Mouse (Mus musculus) erythroblast, embryonic 14.5 days (primary cell): ENCODE measurements around the gene Klhl42.

ENCODE experiments used
- GATA1 ChIP-seq: IDR thresholded peaks from 2 replicates; pipeline ENCODE4 v1.6.1; 2012; ENCODE audit warnings: low read length, inconsistent platforms, mixed read lengths
- TAL1 ChIP-seq: IDR thresholded peaks from 3 replicates; pipeline ENCODE4 v1.6.1; 2012; ENCODE audit warnings: low read length, inconsistent platforms, mixed read lengths

- TF ChIP-seq TAL1: no peak
- TF ChIP-seq GATA1: no peak
Measured at GRCm38 (mm10) chr6:147118190-147118589, 27.0 kb downstream of the Klhl42 start.
